Mouse (Mus musculus) lung, adult 2 months (tissue): ENCODE results near the gene Mypop. TPM values are rescaled to one million over a fixed set of nuclear protein-coding genes. Genes with fewer than 3 reads are reported as not detected.

Source experiments
- DNase-seq: peaks from one replicate; pipeline ENCODE4 v3.0.0; 2022
- H3K4me1 ChIP-seq: fragments of 200-500 bp; 2 replicates; pipeline ENCODE4 v1.6.1; 2011; ENCODE audit warnings: low read length; ENCODE audit not compliant: control insufficient read depth, insufficient read depth
- H3K4me3 ChIP-seq: fragments of 200-500 bp; replicated peaks from 2 replicates; pipeline ENCODE3; 2011; ENCODE audit warnings: low read depth, mild to moderate bottlenecking, control low read depth, low read length; ENCODE audit errors: extremely low read depth
- CTCF ChIP-seq: fragments of 200-500 bp; IDR thresholded peaks from 2 replicates; pipeline ENCODE4 v1.5.1; 2011; ENCODE audit warnings: mild to moderate bottlenecking, low read length, control low read depth; ENCODE audit not compliant: insufficient read depth
- POLR2A ChIP-seq: fragments of 200-500 bp; IDR thresholded peaks from 2 replicates; pipeline ENCODE4 v1.6.1; 2011; ENCODE audit warnings: low read depth, mild to moderate bottlenecking, control low read depth, low read length, borderline replicate concordance; ENCODE audit errors: extremely low read depth
- WGBS: fragments of 180-500 bp; shearing (Covaris S2); methylation state at CpG from one replicate; pipeline ENCODE4 v1.1.7; 2018; 5-methylcytosine and 5-hydroxymethylcytosine counted together
- polyA plus RNA-seq: library from polyadenylated mRNA; depleted of rRNA; stranded (reverse); fragments of >200 nt; gene quantifications from 2 replicates; pipeline ENCODE4 v1.2.3, GENCODE M21; 2012

The Mypop gene
- polyA plus RNA-seq, 1 experiment: 7.2 TPM

GRCm38 (mm10) chr7:18958384-18958766 lies 32.7 kb upstream of the Mypop start:
- Histone ChIP-seq H3K4me3 (peak overlapping the region; percentile 6), H3K4me1 (peaks cover 8% of the 10 kb centered on the region; the same call in 1 of the 2 replicates)
- WGBS: 14% methylated on average over 21 of the region's 21 CpGs
- no peak for DNase-seq
- TF ChIP-seq POLR2A (no peak), CTCF (no peak)

- no peak for DNase-seq
- H3K4me1 ChIP-seq: peaks cover 9% of the 10 kb centered on the region; the same call in 1 of the 2 replicates
- 28% methylated on average over 8 of the region's 8 CpGs for WGBS
- H3K4me3 ChIP-seq: no peak overlapping the region
- TF ChIP-seq POLR2A: no peak
- TF ChIP-seq CTCF: no peak
Observed at GRCm38 (mm10) chr7:18959446-18959845, 31.6 kb upstream of the Mypop start.

GRCm38 (mm10) chr7:18962171-18962792 lies 28.8 kb upstream of the Mypop start:
- no peak for TF ChIP-seq POLR2A
- no peak for TF ChIP-seq CTCF
- Histone ChIP-seq H3K4me1 (peaks cover 9% of the 10 kb centered on the region; the same call in 1 of the 2 replicates), H3K4me3 (no peak overlapping the region)
- DNase-seq: no peak
- 18% methylated on average over 17 of the region's 17 CpGs for WGBS

GRCm38 (mm10) chr7:18962795-18963194 lies 28.2 kb upstream of the Mypop start:
- H3K4me1 ChIP-seq: peaks cover 6% of the 10 kb centered on the region; the same call in 1 of the 2 replicates
- WGBS: 21% methylated on average over 20 of the region's 20 CpGs
- no peak for DNase-seq
- TF ChIP-seq POLR2A: no peak
- no peak overlapping the region for H3K4me3 ChIP-seq

- Histone ChIP-seq H3K4me1 (peaks cover 5% of the 10 kb centered on the region; the same call in 1 of the 2 replicates), H3K4me3 (no peak overlapping the region)
- 10% methylated on average over 19 of the region's 19 CpGs for WGBS
- TF ChIP-seq POLR2A (no peak), CTCF (no peak)
- DNase-seq: no peak
Observed at GRCm38 (mm10) chr7:18963294-18963843, 27.7 kb upstream of the Mypop start.

GRCm38 (mm10) chr7:18965312-18965711 lies 25.7 kb upstream of the Mypop start:
- no peak for DNase-seq
- no peak overlapping the region for H3K4me3 ChIP-seq
- H3K4me1 ChIP-seq: 0 out of 2 replicates have a peak, but pooled peaks cover 2% of the 10 kb centered on the region
- WGBS: 65% methylated on average over 5 of the region's 5 CpGs
- TF ChIP-seq POLR2A (no peak), CTCF (no peak)

GRCm38 (mm10) chr7:18967603-18968002 lies 23.4 kb upstream of the Mypop start:
- no peak overlapping the region for H3K4me3 ChIP-seq
- DNase-seq: no peak
- 7% methylated on average over 8 of the region's 8 CpGs for WGBS
- TF ChIP-seq POLR2A (no peak), CTCF (no peak)
- 0 out of 2 replicates have a peak, but pooled peaks cover 2% of the 10 kb centered on the region for H3K4me1 ChIP-seq

- Histone ChIP-seq H3K4me1 (no peaks in the 10 kb centered on the region), H3K4me3 (no peak overlapping the region)
- 86% methylated on average over 3 of the region's 3 CpGs for WGBS
- TF ChIP-seq POLR2A: no peak
- TF ChIP-seq CTCF: 0 out of 2 replicates have a peak, but pooled peaks have one; percentile 5
- no peak for DNase-seq
Observed at GRCm38 (mm10) chr7:18970956-18971355, 20.1 kb upstream of the Mypop start.

GRCm38 (mm10) chr7:18978381-18978780 lies 12.7 kb upstream of the Mypop start:
- WGBS: 72% methylated on average over 9 of the region's 9 CpGs
- TF ChIP-seq POLR2A: no peak
- TF ChIP-seq CTCF: no peak

GRCm38 (mm10) chr7:18986503-18986902 lies 4.5 kb upstream of the Mypop start:
- TF ChIP-seq CTCF: no peak
- TF ChIP-seq POLR2A: no peak
- 51% methylated on average over 2 of the region's 2 CpGs for WGBS
- no peaks in the 10 kb centered on the region for H3K4me1 ChIP-seq
- H3K4me3 ChIP-seq: no peak overlapping the region
- no peak for DNase-seq

More at GRCm38 (mm10) chr7:18978381-18978780, 12.7 kb upstream of the Mypop start:
- Histone ChIP-seq H3K4me1 (no peaks in the 10 kb centered on the region), H3K4me3 (no peak overlapping the region)
- no peak for DNase-seq
